In the genomic region with DNA sequence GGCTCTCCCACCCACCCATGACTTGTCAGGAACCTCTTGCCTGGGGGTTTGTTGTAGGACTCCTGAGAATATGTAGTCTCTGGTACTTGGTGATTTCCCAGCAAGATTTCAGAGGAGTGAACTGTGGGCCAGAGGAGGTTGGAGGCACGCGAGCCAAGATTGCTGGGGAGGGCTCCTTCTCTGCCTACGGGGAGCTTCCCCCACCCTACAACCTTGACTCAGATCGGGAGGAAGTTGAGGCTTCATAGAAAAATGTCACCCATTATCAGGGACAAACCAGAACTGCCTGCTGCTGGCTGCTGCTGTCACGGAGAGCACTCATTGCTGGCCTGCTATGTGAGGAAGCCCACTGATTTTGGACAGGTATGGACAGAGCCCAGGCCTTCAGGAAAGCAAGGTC, we compare ENCODE assay signal across 16 mouse cellular contexts. TPM values are rescaled to one million over a fixed set of nuclear protein-coding genes. Genes with fewer than 3 reads are reported as not detected.
DNase-seq lines count a peak whose midpoint lies in the region; ATAC-seq and TF ChIP-seq lines count a peak whose summit lies in the region.
"Had no signal": no experiment of that assay in that cellular context is flagged by ENCODE, and none has a peak within 500 bp of the region (broad histone marks: within the 10 kb centered on the region; RNA-seq: fewer than 3 reads in every experiment).

No protein-coding gene starts in this region.

- H3K9ac ChIP-seq in forebrain, embryonic 11.5 days (ENCODE audit: low read length), result no peak overlapping the region
- H3K9ac ChIP-seq in forebrain, embryonic 15.5 days (replicated peaks), result no peak overlapping the region
- H3K9ac ChIP-seq: embryonic facial prominence, embryonic 13.5 days had no signal

- no peak for ATAC-seq in forebrain, embryonic 11.5 days (replicated peaks; ENCODE audit: low FRiP score)
- ATAC-seq in forebrain, embryonic 15.5 days (replicated peaks), result no peak

- H3K4me1 ChIP-seq in forebrain, embryonic 11.5 days (replicated peaks; ENCODE audit: control insufficient read depth, insufficient read depth, low read length), result no peaks in the 10 kb centered on the region
- no peaks in the 10 kb centered on the region for H3K4me1 ChIP-seq in forebrain, embryonic 15.5 days
- H3K4me1 ChIP-seq: hindbrain, embryonic 10.5 days had no signal

- DNase-seq in forebrain, embryonic 11.5 days (ENCODE audit: low spot score), result peak; percentile 17
- no peak for DNase-seq in left cerebral cortex, adult 2 months (ENCODE audit: extremely low spot score in 1 of 2, low spot score in 2 of 2)
- DNase-seq in left cerebral cortex, postnatal 4 days, result no peak
- peak; percentile 50 for DNase-seq in CD4-positive, CD25-positive, alpha-beta regulatory T cell, adult 2 months (ENCODE audit: low read depth, low spot score)
- peak; percentile 74 for DNase-seq in induced T-regulatory cell, adult 2 months (ENCODE audit: low read depth)
- DNase-seq in urinary bladder, postnatal 4 days (ENCODE audit: low spot score in 2 of 2), result no peak
- DNase-seq in urinary bladder, postnatal 36 days (ENCODE audit: low spot score in 2 of 2), result no peak
- DNase-seq: kidney, adult 11 months; kidney, postnatal 25 days; lung, adult 2 months had no signal

- no peaks in the 10 kb centered on the region for H3K27me3 ChIP-seq in forebrain, embryonic 11.5 days (ENCODE audit: control insufficient read depth, insufficient read depth, low read length)
- no peaks in the 10 kb centered on the region for H3K27me3 ChIP-seq in forebrain, embryonic 15.5 days
- H3K27me3 ChIP-seq: embryonic facial prominence, embryonic 13.5 days had no signal

- no peak for TF ChIP-seq CTCF in left cerebral cortex, adult 2 months (IDR thresholded peaks at IDR 0.05)

- no peak overlapping the region for H3K27ac ChIP-seq in forebrain, embryonic 11.5 days (ENCODE audit: low read depth, low read length)
- no peak overlapping the region for H3K27ac ChIP-seq in forebrain, embryonic 15.5 days (replicated peaks)
- H3K27ac ChIP-seq in left cerebral cortex, adult 2 months, result peak overlapping the region; percentile 38
- H3K27ac ChIP-seq: hindbrain, embryonic 10.5 days had no signal

- intact Hi-C loops in left cerebral cortex, adult 2 months (cut with DNase I), result no loop called here
- intact Hi-C loops in left cerebral cortex, postnatal 4 days (cut with DNase I), result no loop called here

- no peaks in the 10 kb centered on the region for H3K9me3 ChIP-seq in forebrain, embryonic 11.5 days (ENCODE audit: control insufficient read depth, low read length)
- no peaks in the 10 kb centered on the region for H3K9me3 ChIP-seq in forebrain, embryonic 15.5 days
- H3K9me3 ChIP-seq: embryonic facial prominence, embryonic 13.5 days; hindbrain, embryonic 10.5 days had no signal

- H3K36me3 ChIP-seq in forebrain, embryonic 11.5 days (ENCODE audit: control insufficient read depth, insufficient read depth, low read length), result no peaks in the 10 kb centered on the region
- H3K36me3 ChIP-seq in forebrain, embryonic 15.5 days, result no peaks in the 10 kb centered on the region
- H3K36me3 ChIP-seq: embryonic facial prominence, embryonic 13.5 days; hindbrain, embryonic 10.5 days had no signal

- no peak overlapping the region for H3K4me3 ChIP-seq in forebrain, embryonic 11.5 days (ENCODE audit: low read depth, low read length)
- no peak overlapping the region for H3K4me3 ChIP-seq in forebrain, embryonic 15.5 days
- no peak overlapping the region for H3K4me3 ChIP-seq in left cerebral cortex, adult 2 months
- H3K4me3 ChIP-seq: embryonic facial prominence, embryonic 13.5 days; hindbrain, embryonic 10.5 days had no signal

- H3K4me2 ChIP-seq in forebrain, embryonic 11.5 days (ENCODE audit: low read depth, low read length, severe bottlenecking), result no peak overlapping the region
- no peak overlapping the region for H3K4me2 ChIP-seq in forebrain, embryonic 15.5 days (replicated peaks)
- H3K4me2 ChIP-seq: embryonic facial prominence, embryonic 13.5 days had no signal

- WGBS in forebrain, embryonic 11.5 days, result 86% methylated on average over 5 of the region's 5 CpGs
- 84% methylated on average over 5 of the region's 5 CpGs for whole genome bisulfite sequencing in forebrain, embryonic 15.5 days

RNA-seq across cellular contexts. Expression of gene Gpr55, which starts 3.5 kb away (rescaled TPM):
- polyA plus RNA-seq in forebrain, embryonic 11.5 days (2014; fragmentation: Nextera tagmentation; extraction: Ambion mirVana), result not detected in 2 replicates
- polyA plus RNA-seq in forebrain, embryonic 15.5 days (2015; fragmentation: Nextera tagmentation; extraction: Ambion mirVana), result 0.15 and 0.17 TPM in 2 replicates
- total RNA-seq in left cerebral cortex, adult 2 months (2021), result under 1 TPM; 0.09 to 0.14 TPM
- under 1 TPM in 1 of 2 experiments, not detected in 1; 0.10 TPM for total RNA-seq in left cerebral cortex, postnatal 4 days (2021)
- total RNA-seq: layer of hippocampus, postnatal 14 days had no signal
- polyA plus RNA-seq: hindbrain, embryonic 10.5 days; neural tube, embryonic 11.5 days had no signal

RNA-seq across cellular contexts. Expression of gene 4933407L21Rik, which starts 29.0 kb away (rescaled TPM):
- 0.60 and 1.1 TPM in 2 replicates for polyA plus RNA-seq in forebrain, embryonic 11.5 days (2014; fragmentation: Nextera tagmentation; extraction: Ambion mirVana)
- polyA plus RNA-seq in forebrain, embryonic 15.5 days (2015; fragmentation: Nextera tagmentation; extraction: Ambion mirVana), result 4.4 and 4.6 TPM in 2 replicates
- 1 to 10 TPM; 5.5 to 7.2 TPM for total RNA-seq in left cerebral cortex, adult 2 months (2021)
- total RNA-seq in left cerebral cortex, postnatal 4 days (2021), result 1 to 10 TPM; 6.1 to 7.2 TPM
- total RNA-seq: liver, adult 2 months had no signal
- polyA plus RNA-seq: liver, adult 2 months; lung, adult 2 months; neural tube, embryonic 11.5 days had no signal

RNA-seq across cellular contexts. Expression of gene Spata3, which starts 59.3 kb away (rescaled TPM):
- polyA plus RNA-seq in forebrain, embryonic 11.5 days (2014; fragmentation: Nextera tagmentation; extraction: Ambion mirVana), result not detected in 2 replicates
- 0.23 and 0.66 TPM in 2 replicates for polyA plus RNA-seq in forebrain, embryonic 15.5 days (2015; fragmentation: Nextera tagmentation; extraction: Ambion mirVana)
- under 1 TPM; 0.61 to 0.75 TPM for total RNA-seq in left cerebral cortex, adult 2 months (2021)
- under 1 TPM; 0.58 to 0.64 TPM for total RNA-seq in left cerebral cortex, postnatal 4 days (2021)
- total RNA-seq: liver, adult 2 months had no signal
- polyA plus RNA-seq: embryonic facial prominence, embryonic 13.5 days; hindbrain, embryonic 10.5 days; liver, adult 2 months; neural tube, embryonic 11.5 days had no signal

Comparison
In these comparisons a context has a peak if more than half of its experiments do, and no peak if none do; other contexts are left out.
1. DNase-seq: peak in forebrain, embryonic 11.5 days (single experiment), CD4-positive, CD25-positive, alpha-beta regulatory T cell, adult 2 months (single experiment) and induced T-regulatory cell, adult 2 months (single experiment); none in left cerebral cortex, adult 2 months (0 of 2), left cerebral cortex, postnatal 4 days (single experiment), urinary bladder, postnatal 4 days (0 of 2) and urinary bladder, postnatal 36 days (0 of 2).